Mouse (Mus musculus): Measurements from ENCODE around the gene 4921507P07Rik.

DNA sequence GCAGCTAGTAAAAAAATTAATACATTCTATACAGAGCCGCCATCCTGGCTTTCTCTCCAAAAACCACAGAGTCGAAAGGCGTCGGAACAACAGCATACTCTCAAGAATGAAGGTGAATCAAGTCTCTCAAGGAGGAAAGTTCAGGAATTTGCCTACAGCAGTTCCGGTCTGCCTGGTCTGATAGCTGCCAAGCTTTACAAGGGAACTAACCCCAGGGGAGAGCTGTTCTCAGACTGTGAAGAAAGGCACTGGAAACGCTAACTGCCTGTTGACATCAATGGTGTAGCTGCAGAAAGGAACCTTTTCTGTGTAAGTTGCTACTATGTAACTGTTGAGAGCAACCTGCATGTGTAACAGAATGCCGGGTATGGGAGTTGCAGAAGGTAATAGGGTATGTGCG is 64.5 kb downstream of the 4921507P07Rik start:
- TF ChIP-seq POLR2A (IDR thresholded peaks at IDR 0.05; ENCODE audit: borderline replicate concordance, control insufficient read depth, low read depth, low read length) (no peak), CTCF (IDR thresholded peaks at IDR 0.05; ENCODE audit: control insufficient read depth, insufficient read depth, low read length) (no peak)

Measured in bone marrow, adult 2 months (tissue).